Mouse (Mus musculus) left cerebral cortex, postnatal 10 days (tissue): ENCODE measurements around the gene Slc25a18. TPM values are rescaled to one million over a fixed set of nuclear protein-coding genes. Genes with fewer than 3 reads are reported as not detected.

Source experiments
- DNase-seq, 2 experiments: peaks; one replicate each; pipeline ENCODE4 v3.0.0; 2021 to 2022; ENCODE audit warnings: low spot score in 2 of 2, mixed read lengths in 1 of 2; ENCODE audit errors: extremely low spot score in 1 of 2
- intact Hi-C: fragments of 180-260 bp; cut with DNase I; formaldehyde crosslinking; loops from one replicate; pipeline ENCODE4 v1.15.1; 2025
- microRNA-seq: library from miRNA; unstranded; fragments of <30 nt; microRNA quantifications from one replicate; pipeline ENCODE4 v1.2.0, GENCODE M21; 2022
- total RNA-seq, 2 experiments: library from RNA; stranded (reverse); gene quantifications; 2 replicates each; pipeline ENCODE4 v1.2.3; 2021

Gene Slc25a18
- total RNA-seq, 2 experiments from 2014 or later = 43.8 to 48.3 TPM

DNA sequence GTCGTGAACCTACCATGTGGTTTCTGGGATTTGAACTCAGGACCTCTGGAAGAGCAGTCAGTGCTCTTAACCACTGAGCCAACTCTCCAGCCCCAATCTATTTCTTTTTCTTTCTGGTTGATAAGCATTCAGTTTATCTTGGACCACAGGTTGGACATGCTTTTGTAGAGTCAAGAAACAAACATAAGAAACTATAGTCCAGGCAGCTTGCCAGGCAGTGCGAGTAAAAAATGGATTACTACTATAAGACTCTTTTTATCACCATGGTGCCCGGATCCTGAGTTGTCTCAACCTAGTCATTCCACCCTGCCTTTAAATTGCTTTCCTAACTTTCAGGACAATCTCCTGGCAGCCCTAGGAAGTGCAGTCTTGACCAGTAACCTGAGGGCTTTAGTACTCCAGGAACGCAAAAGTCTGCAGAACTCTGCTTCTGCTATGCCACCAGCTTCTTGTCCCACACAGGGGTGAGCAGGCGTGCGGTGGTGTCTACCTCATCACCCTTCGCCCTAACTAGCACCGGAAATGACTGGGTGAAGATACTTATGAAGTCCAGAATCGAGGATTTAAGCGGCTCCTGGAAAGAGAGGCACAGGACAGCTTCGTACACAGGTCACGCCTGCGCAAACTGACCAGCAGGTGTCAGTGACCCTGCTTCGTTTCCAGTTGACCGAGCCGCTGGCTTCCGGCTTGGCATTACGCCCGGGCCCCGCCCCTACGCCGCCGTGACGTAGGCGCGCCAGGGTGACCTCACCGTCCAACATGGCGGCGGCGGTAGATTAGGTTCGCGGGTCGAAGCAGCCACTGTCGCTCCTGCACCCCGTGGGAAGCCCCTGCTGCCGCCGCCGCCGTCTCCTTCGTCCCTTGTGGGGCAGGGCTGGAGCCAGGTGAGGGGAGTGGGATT is 62.3 kb downstream of the Slc25a18 start, which contains the start of gene Bcl2l13:
TSS of gene Bcl2l13 (plus strand) at position 739 of the 901 bp plus-strand sequence.
- peak; percentile 88 to 96 for DNase-seq
- intact Hi-C loops = no loop called here

- intact Hi-C loops = no loop called here
- peak in 1 of 2 experiments; percentile 14 for DNase-seq
Observed at GRCm38 (mm10) chr6:120836389-120837151, 63.2 kb downstream of the Slc25a18 start.

DNA sequence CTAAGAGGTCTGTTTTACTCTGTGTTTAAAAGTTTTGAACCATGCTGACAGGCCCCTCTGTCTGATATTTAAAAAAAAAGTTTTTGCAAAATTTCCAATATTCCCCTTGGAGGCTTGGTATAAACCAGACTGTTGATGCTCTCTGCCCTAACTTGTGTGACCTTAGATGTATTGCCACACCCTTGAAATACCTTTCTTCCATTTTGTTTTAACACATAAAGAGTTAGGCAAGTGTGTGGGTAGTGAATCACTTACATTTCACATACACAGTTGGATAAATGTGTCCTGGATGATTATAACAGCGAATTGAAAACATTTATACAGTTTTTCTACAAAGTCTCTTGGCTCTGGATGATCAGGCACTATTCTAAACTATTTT is 63.8 kb downstream of the Slc25a18 start:
- DNase-seq = no peak
- intact Hi-C loops = no loop called here

DNA sequence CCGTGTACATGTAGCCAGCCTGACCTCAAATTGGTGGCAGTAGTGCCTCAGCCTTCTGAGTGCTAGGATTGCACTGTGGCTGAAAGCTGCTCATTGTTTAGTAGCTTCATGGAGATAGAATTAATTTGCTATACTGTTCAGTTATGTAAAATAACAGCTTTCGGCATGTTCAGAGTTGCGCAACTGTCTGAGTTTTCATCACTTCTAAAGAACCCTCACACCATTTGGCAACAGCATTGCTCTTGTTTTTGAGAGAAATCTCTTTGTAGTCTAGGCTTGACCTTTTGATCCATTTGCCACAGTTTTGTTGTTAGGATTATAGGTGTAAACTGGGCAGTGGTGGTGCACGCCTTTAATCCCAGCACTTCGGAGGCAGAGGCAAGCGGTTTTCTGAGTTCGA is 66.9 kb downstream of the Slc25a18 start:
- no peak for DNase-seq
- intact Hi-C loops = no loop called here

DNA sequence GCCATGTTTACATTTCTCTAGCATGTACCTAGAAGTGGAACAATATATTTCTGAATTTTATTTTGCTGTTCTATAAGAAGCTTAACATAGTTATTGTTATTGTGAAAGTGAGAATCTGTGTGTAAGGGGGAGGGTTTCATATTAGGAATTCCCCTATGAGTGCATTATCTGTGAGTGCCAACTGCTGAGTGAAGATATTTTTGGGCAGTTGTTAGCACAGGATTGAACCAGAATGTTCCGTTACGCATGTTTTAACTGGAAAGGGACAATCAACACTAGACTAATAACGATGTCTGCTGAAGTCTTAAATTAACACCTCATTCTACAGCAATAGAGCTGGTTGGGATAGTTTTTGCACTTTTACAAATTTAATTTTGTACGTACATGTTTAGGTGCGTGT is 68.4 kb downstream of the Slc25a18 start:
- DNase-seq = no peak
- intact Hi-C loops = no loop called here

Small RNAs within 50 kb of the gene (microRNA-seq; reads per million reads assigned to microRNA genes)
- not detected for gene Gm25193

Other genes starting within 250 kb of the Slc25a18 start
- gene Hdhd5, start 242.3 kb upstream of the Slc25a18 start, total RNA-seq = 10 to 100 TPM; 31.3 to 31.5 TPM
- gene Cecr2, start 107.2 kb upstream of the Slc25a18 start, total RNA-seq = 1 to 10 TPM; 2.2 to 2.9 TPM
- gene Atp6v1e1, start 49.2 kb downstream of the Slc25a18 start, total RNA-seq = 100 to 1,000 TPM; 415 to 438 TPM
- 10 to 100 TPM; 35.1 to 36.4 TPM for gene Bcl2l13, start 62.6 kb downstream of the Slc25a18 start, total RNA-seq
- 10 to 100 TPM; 14.9 to 15.1 TPM for gene Bid, start 143.3 kb downstream of the Slc25a18 start, total RNA-seq